Mouse (Mus musculus): Measurements from ENCODE around the gene Rs1.

- TF ChIP-seq EP300 (IDR thresholded peaks at IDR 0.05; ENCODE audit: low read depth) = no peak
- TF ChIP-seq CTCF (IDR thresholded peaks at IDR 0.05; ENCODE audit: low read depth) = no peak
Observed at GRCm38 (mm10) chrX:160750808-160751207, 17.0 kb upstream of the Rs1 start.
